Mouse (Mus musculus): ENCODE measurements around the gene 9130230L23Rik. TPM values are rescaled to one million over a fixed set of nuclear protein-coding genes. Genes with fewer than 3 reads are reported as not detected.

Gene 9130230L23Rik
- total RNA-seq, 2 experiments from 2014 or later, result 0.73 to 0.96 TPM

GRCm38 (mm10) chr5:65955343-65956143 lies 48.5 kb downstream of the 9130230L23Rik start:
- DNase-seq (ENCODE audit: low spot score in 2 of 2), result peak; percentile 50 to 75

- DNase-seq (ENCODE audit: low spot score in 2 of 2), result no peak
These were observed 49.7 kb downstream of the 9130230L23Rik start for GRCm38 (mm10) chr5:65954130-65955080.

- no peak for DNase-seq (ENCODE audit: low spot score in 2 of 2)
These were observed 52.6 kb downstream of the 9130230L23Rik start for GRCm38 (mm10) chr5:65951513-65951909.

GRCm38 (mm10) chr5:65950679-65951512 lies 53.2 kb downstream of the 9130230L23Rik start:
- peak in 1 of 2 experiments; percentile 37 for DNase-seq (ENCODE audit: low spot score in 2 of 2)

- DNase-seq (ENCODE audit: low spot score in 2 of 2), result no peak
These were observed 53.8 kb downstream of the 9130230L23Rik start for GRCm38 (mm10) chr5:65950236-65950635.

GRCm38 (mm10) chr5:65949822-65950221 lies 54.3 kb downstream of the 9130230L23Rik start:
- no peak for DNase-seq (ENCODE audit: low spot score in 2 of 2)

- DNase-seq (ENCODE audit: low spot score in 2 of 2), result no peak
These were observed 62.9 kb downstream of the 9130230L23Rik start for GRCm38 (mm10) chr5:65941145-65941544.

- peak; percentile 69 to 80 for DNase-seq (ENCODE audit: low spot score in 2 of 2)
These were observed 65.9 kb downstream of the 9130230L23Rik start for GRCm38 (mm10) chr5:65937998-65938715.

- peak in 1 of 2 experiments; percentile 31 for DNase-seq (ENCODE audit: low spot score in 2 of 2)
These were observed 66.9 kb downstream of the 9130230L23Rik start for GRCm38 (mm10) chr5:65937011-65937726.

GRCm38 (mm10) chr5:65934783-65935182 lies 69.3 kb downstream of the 9130230L23Rik start, which contains the start of gene Chrna9:
Gene Chrna9, plus strand, starts transcription at chr5:65934921.
- no peak for DNase-seq (ENCODE audit: low spot score in 2 of 2)

GRCm38 (mm10) chr5:65933764-65934163 lies 70.3 kb downstream of the 9130230L23Rik start:
- DNase-seq (ENCODE audit: low spot score in 2 of 2), result no peak

GRCm38 (mm10) chr5:65933258-65933657 lies 70.8 kb downstream of the 9130230L23Rik start:
- no peak for DNase-seq (ENCODE audit: low spot score in 2 of 2)

- no peak for DNase-seq (ENCODE audit: low spot score in 2 of 2)
These were observed 73.9 kb downstream of the 9130230L23Rik start for GRCm38 (mm10) chr5:65930171-65930570.

Small RNAs within 50 kb of the gene (microRNA-seq; reads per million reads assigned to microRNA genes)
- not detected for gene Gm25952

Other genes starting within 250 kb of the 9130230L23Rik start
- gene N4bp2, start 240.8 kb downstream of the 9130230L23Rik start, total RNA-seq (2021), result 10 to 100 TPM; 61.3 to 67.5 TPM
- gene Rhoh, start 143.1 kb downstream of the 9130230L23Rik start, total RNA-seq (2021), result 1 to 10 TPM; 1.9 to 2.4 TPM
- 10 to 100 TPM; 25.6 to 32.2 TPM for gene Chrna9, start 69.4 kb downstream of the 9130230L23Rik start, total RNA-seq (2021)
- 1 to 10 TPM; 2.7 to 6.7 TPM for gene Rbm47, start 168.8 kb upstream of the 9130230L23Rik start, total RNA-seq (2021)

All from gastrocnemius, postnatal 4 days (tissue).